Mouse (Mus musculus) CH12.LX (cell line): ENCODE data around the gene Gpr55. TPM values are rescaled to one million over a fixed set of nuclear protein-coding genes. Genes with fewer than 3 reads are reported as not detected.

Experiments
- DNase-seq: peaks from one replicate; pipeline ENCODE4 v3.0.0-alpha.2; 2013; ENCODE audit errors: extremely low read depth
- H3K27ac ChIP-seq: 2 replicates; pipeline ENCODE4 v1.5.1; 2012; ENCODE audit warnings: low read depth, mild to moderate bottlenecking, control low read depth, moderate library complexity; ENCODE audit not compliant: insufficient read depth
- H3K27me3 ChIP-seq: replicated peaks from 2 replicates; pipeline ENCODE3; 2012; ENCODE audit warnings: inconsistent platforms
- H3K36me3 ChIP-seq, 2 experiments: replicated peaks in 1 of 2; 2 replicates each; pipeline versions ENCODE3 to v1.6.1; 2012; ENCODE audit warnings: inconsistent platforms in 1 of 2, low read length in 1 of 2, mild to moderate bottlenecking in 1 of 2, mixed read lengths in 1 of 2, moderate library complexity in 1 of 2; ENCODE audit not compliant: control insufficient read depth in 1 of 2, insufficient read depth in 1 of 2
- H3K4me1 ChIP-seq, 2 experiments: 2 replicates each; pipeline ENCODE4 v1.6.1; 2012; ENCODE audit warnings: inconsistent platforms in 1 of 2, moderate library complexity in 1 of 2; ENCODE audit not compliant: insufficient read depth in 2 of 2, control insufficient read depth in 1 of 2
- H3K4me2 ChIP-seq: 2 replicates; pipeline ENCODE4 v1.6.1; 2012; ENCODE audit warnings: low read depth, mild to moderate bottlenecking, control low read depth; ENCODE audit not compliant: poor library complexity, insufficient read depth, severe bottlenecking
- H3K4me3 ChIP-seq, 3 experiments: fragments of 150-350 bp in 1 of 3; sonication (generic) in 1 of 3; replicated peaks in 1 of 3; 2 replicates each; pipeline versions ENCODE3 to v1.5.1; 2011 to 2012; ENCODE audit warnings: low read depth in 2 of 3, low read length in 2 of 3, mild to moderate bottlenecking in 2 of 3, moderate library complexity in 2 of 3, control low read depth in 1 of 3, improper control_type of control experiment in 1 of 3, inconsistent platforms in 1 of 3, mixed read lengths in 1 of 3; ENCODE audit not compliant: poor library complexity in 1 of 3
- H3K79me2 ChIP-seq: replicated peaks from 2 replicates; pipeline ENCODE4 v1.6.1; 2012; ENCODE audit warnings: mild to moderate bottlenecking, moderate library complexity; ENCODE audit not compliant: control insufficient read depth, poor library complexity, insufficient read depth, severe bottlenecking; ENCODE audit errors: extremely low read depth
- H3K9ac ChIP-seq: 2 replicates; pipeline ENCODE4 v1.6.1; 2012; ENCODE audit warnings: low read depth, mild to moderate bottlenecking, control low read depth, moderate library complexity; ENCODE audit not compliant: insufficient read depth
- H3K9me3 ChIP-seq: replicated peaks from 2 replicates; pipeline ENCODE3; 2012; ENCODE audit warnings: low read length, inconsistent platforms, mixed read lengths
- CHD1 ChIP-seq: IDR thresholded peaks from 2 replicates; pipeline ENCODE4 v1.6.1; 2012; ENCODE audit warnings: low read depth, low read length, improper control_type of control experiment, inconsistent platforms
- CTCF ChIP-seq, 2 experiments: IDR thresholded peaks in 1 of 2; conservative IDR thresholded peaks in 1 of 2; 2 replicates each; pipeline ENCODE4 v1.5.1; 2011 to 2012; ENCODE audit warnings: low read depth in 2 of 2, low read length in 2 of 2, improper control_type of control experiment in 1 of 2, inconsistent platforms in 1 of 2, mild to moderate bottlenecking in 1 of 2, moderate library complexity in 1 of 2
- E2F4 ChIP-seq: IDR thresholded peaks from 2 replicates; pipeline ENCODE4 v1.6.1; 2011; ENCODE audit warnings: low read depth, low read length, improper control_type of control experiment; ENCODE audit not compliant: insufficient replicate concordance
- ELF1 ChIP-seq: IDR thresholded peaks from 2 replicates; pipeline ENCODE4 v1.6.1; 2014; ENCODE audit warnings: low read depth, mild to moderate bottlenecking, inconsistent platforms, low read length, improper control_type of control experiment
- EP300 ChIP-seq: IDR thresholded peaks from 2 replicates; pipeline ENCODE4 v1.6.1; 2011; ENCODE audit warnings: low read length, improper control_type of control experiment
- IRF4 ChIP-seq: IDR thresholded peaks from 2 replicates; pipeline ENCODE4 v1.6.1; 2014; ENCODE audit warnings: low read depth, mild to moderate bottlenecking, inconsistent platforms, low read length, improper control_type of control experiment
- JUN ChIP-seq: IDR thresholded peaks from 2 replicates; pipeline ENCODE4 v1.6.1; 2011; ENCODE audit warnings: low read depth, mild to moderate bottlenecking, low read length, improper control_type of control experiment, moderate library complexity; ENCODE audit not compliant: insufficient read depth
- JUND ChIP-seq: conservative IDR thresholded peaks from 2 replicates; pipeline ENCODE4 v1.6.1; 2011; ENCODE audit warnings: low read depth, low read length, improper control_type of control experiment
- MAFK ChIP-seq: IDR thresholded peaks from 2 replicates; pipeline ENCODE4 v1.6.1; 2011; ENCODE audit warnings: low read length, improper control_type of control experiment; ENCODE audit not compliant: insufficient replicate concordance
- MEF2A ChIP-seq: IDR thresholded peaks from 2 replicates; pipeline ENCODE4 v1.6.1; 2014; ENCODE audit warnings: low read depth, mild to moderate bottlenecking, inconsistent platforms, low read length, improper control_type of control experiment, borderline replicate concordance
- MXI1 ChIP-seq: IDR thresholded peaks from 2 replicates; pipeline ENCODE4 v1.6.1; 2011; ENCODE audit warnings: mild to moderate bottlenecking, low read depth, low read length, improper control_type of control experiment
- NELFE ChIP-seq: IDR thresholded peaks from 2 replicates; pipeline ENCODE4 v1.6.1; 2011; ENCODE audit warnings: low read depth, low read length, improper control_type of control experiment
- NRF1 ChIP-seq: IDR thresholded peaks from 2 replicates; pipeline ENCODE4 v1.6.1; 2014; ENCODE audit warnings: low read depth, mild to moderate bottlenecking, inconsistent platforms, low read length, improper control_type of control experiment, moderate library complexity
- POLR2AphosphoS2 ChIP-seq: IDR thresholded peaks from 2 replicates; pipeline ENCODE4 v1.6.1; 2011; ENCODE audit warnings: low read depth, low read length, improper control_type of control experiment
- RAD21 ChIP-seq: IDR thresholded peaks from 2 replicates; pipeline ENCODE4 v1.6.1; 2011; ENCODE audit warnings: low read depth, mild to moderate bottlenecking, low read length, improper control_type of control experiment, moderate library complexity
- SMC3 ChIP-seq: IDR thresholded peaks from 2 replicates; pipeline ENCODE4 v1.6.1; 2011; ENCODE audit warnings: low read depth, low read length, improper control_type of control experiment
- TBP ChIP-seq: conservative IDR thresholded peaks from 2 replicates; pipeline ENCODE4 v1.6.1; 2011; ENCODE audit warnings: low read depth, low read length, improper control_type of control experiment
- UBTF ChIP-seq: IDR thresholded peaks from 2 replicates; pipeline ENCODE4 v1.6.1; 2012; ENCODE audit warnings: low read depth, mild to moderate bottlenecking, inconsistent platforms, low read length, improper control_type of control experiment, moderate library complexity
- USF1 ChIP-seq: IDR thresholded peaks from 2 replicates; pipeline ENCODE4 v1.6.1; 2014; ENCODE audit warnings: low read depth, mild to moderate bottlenecking, inconsistent platforms, low read length, improper control_type of control experiment
- USF2 ChIP-seq: conservative IDR thresholded peaks from 2 replicates; pipeline ENCODE4 v1.6.1; 2011; ENCODE audit warnings: low read depth, low read length, improper control_type of control experiment
- dilution Hi-C: fragments of 300-500 bp; cut with MboI; formaldehyde crosslinking; loops from 2 replicates; pipeline ENCODE4 v1.14.3; 2020; ENCODE audit warnings: low sequenced_read_pairs; ENCODE audit not compliant: extremely low pct_unique_long_range_greater_than_20kb, extremely low pct_ligation_motif_present
- in situ Hi-C: fragments of 300-500 bp; cut with MboI; formaldehyde crosslinking; loops from 3 replicates; pipeline ENCODE4 v1.14.3; 2019; ENCODE audit warnings: low sequenced_read_pairs, low pct_ligation_motif_present, low pct_unique_long_range_greater_than_20kb, mixed read lengths
- polyA plus RNA-seq: library from polyadenylated mRNA; unstranded; fragments of >175 nt; gene quantifications from 2 replicates; pipeline ENCODE4 v1.2.1, GENCODE M21; 2012; ENCODE audit warnings: low read depth; ENCODE audit not compliant: insufficient read length
- total RNA-seq, 2 experiments: library from RNA; depleted of rRNA; stranded (reverse); fragments of 300-350 nt in 1 of 2; fragments of >200 nt in 1 of 2; gene quantifications; 2 replicates each; pipeline ENCODE4 v1.2.3; 2012 to 2014

Gpr55 gene
- total and polyA plus RNA-seq, 3 experiments = 16.4 to 24.3 (median 17.3) TPM

GRCm38 (mm10) chr1:85942318-85942717, 18.5 kb downstream of the Gpr55 start:
- H3K79me2 ChIP-seq = peaks cover 3% of the 10 kb centered on the region
- H3K4me3 ChIP-seq = no peak overlapping the region
- H3K27me3 ChIP-seq = no peaks in the 10 kb centered on the region
- TF ChIP-seq USF2 (no peak), NELFE (no peak), MAFK (no peak), JUN (no peak), EP300 (no peak), TBP (no peak), IRF4 (no peak), E2F4 (no peak)
- no peak overlapping the region for H3K4me2 ChIP-seq
- H3K4me1 ChIP-seq = peaks cover 9 to 23% of the 10 kb centered on the region in 2 experiments; a peak in 3 of 4 replicates
- no peak overlapping the region for H3K27ac ChIP-seq
- DNase-seq = no peak
- in situ Hi-C loops = no loop called here
- dilution Hi-C loops = no loop called here
- H3K9ac ChIP-seq = no peak overlapping the region
- H3K36me3 ChIP-seq = peaks cover 71 to 94% of the 10 kb centered on the region in 2 experiments
- peaks cover 14% of the 10 kb centered on the region for H3K9me3 ChIP-seq

- TF ChIP-seq JUN = peak; percentile 23; the same call in 1 of the 2 replicates
- no peak for TF ChIP-seq MEF2A
- no peak for TF ChIP-seq RAD21
- TF ChIP-seq EP300 = peak; percentile 64; the same call in 1 of the 2 replicates
- peak; percentile 55 for TF ChIP-seq IRF4
- Histone ChIP-seq H3K27me3 (no peaks in the 10 kb centered on the region), H3K4me1 (peaks cover 17 to 68% of the 10 kb centered on the region in 2 experiments; a peak in 3 of 4 replicates), H3K4me3 (no peak overlapping the region), H3K36me3 (peaks cover 46 to 81% of the 10 kb centered on the region in 2 experiments), H3K4me2 (no peak overlapping the region), H3K9ac (no peak overlapping the region), H3K27ac (no peak overlapping the region), H3K79me2 (no peaks in the 10 kb centered on the region; the same call in none of the 2 replicates), H3K9me3 (no peaks in the 10 kb centered on the region)
- in situ Hi-C loops (no loop called here), dilution Hi-C loops (no loop called here)
- DNase-seq = peak; percentile 26
These were observed 23.5 kb downstream of the Gpr55 start for GRCm38 (mm10) chr1:85937323-85937722.

GRCm38 (mm10) chr1:85936265-85936664, 24.5 kb downstream of the Gpr55 start:
- Histone ChIP-seq H3K27ac (no peak overlapping the region), H3K36me3 (peaks cover 40 to 72% of the 10 kb centered on the region in 2 experiments), H3K4me2 (no peak overlapping the region), H3K4me3 (no peak overlapping the region), H3K9me3 (no peaks in the 10 kb centered on the region), H3K27me3 (no peaks in the 10 kb centered on the region), H3K4me1 (peaks cover 17 to 70% of the 10 kb centered on the region in 2 experiments; a peak in 3 of 4 replicates)
- dilution Hi-C loops = no loop called here
- DNase-seq = no peak
- no peak for TF ChIP-seq MXI1
- TF ChIP-seq SMC3 = no peak; the same call in 1 of the 2 replicates
- TF ChIP-seq CTCF (conservative IDR thresholded peaks at IDR 0.05 in 1 of 2, IDR thresholded peaks at IDR 0.05 in 1 of 2; ENCODE audit: low read depth in 2 of 2, low read length in 2 of 2) = no peak
- no peak for TF ChIP-seq POLR2AphosphoS2
- TF ChIP-seq UBTF = no peak
- TF ChIP-seq MEF2A = no peak
- no peak for TF ChIP-seq JUND
- TF ChIP-seq CHD1 = no peak
- TF ChIP-seq NELFE = no peak
- no peak for TF ChIP-seq ELF1
- no peak for TF ChIP-seq IRF4
- no peak for TF ChIP-seq NRF1
- no peak for TF ChIP-seq USF1
- TF ChIP-seq, all 38 proteins: peak for 0
- in situ Hi-C loops = no loop called here
- Histone ChIP-seq H3K79me2 (no peaks in the 10 kb centered on the region; the same call in none of the 2 replicates), H3K9ac (no peak overlapping the region)
